Mouse (Mus musculus): ENCODE results near the gene Tm9sf3. TPM values are rescaled to one million over a fixed set of nuclear protein-coding genes. Genes with fewer than 3 reads are reported as not detected.

Tm9sf3 gene
- 10 to 100 TPM; 83.0 to 94.9 TPM for total RNA-seq (2023)

DNA sequence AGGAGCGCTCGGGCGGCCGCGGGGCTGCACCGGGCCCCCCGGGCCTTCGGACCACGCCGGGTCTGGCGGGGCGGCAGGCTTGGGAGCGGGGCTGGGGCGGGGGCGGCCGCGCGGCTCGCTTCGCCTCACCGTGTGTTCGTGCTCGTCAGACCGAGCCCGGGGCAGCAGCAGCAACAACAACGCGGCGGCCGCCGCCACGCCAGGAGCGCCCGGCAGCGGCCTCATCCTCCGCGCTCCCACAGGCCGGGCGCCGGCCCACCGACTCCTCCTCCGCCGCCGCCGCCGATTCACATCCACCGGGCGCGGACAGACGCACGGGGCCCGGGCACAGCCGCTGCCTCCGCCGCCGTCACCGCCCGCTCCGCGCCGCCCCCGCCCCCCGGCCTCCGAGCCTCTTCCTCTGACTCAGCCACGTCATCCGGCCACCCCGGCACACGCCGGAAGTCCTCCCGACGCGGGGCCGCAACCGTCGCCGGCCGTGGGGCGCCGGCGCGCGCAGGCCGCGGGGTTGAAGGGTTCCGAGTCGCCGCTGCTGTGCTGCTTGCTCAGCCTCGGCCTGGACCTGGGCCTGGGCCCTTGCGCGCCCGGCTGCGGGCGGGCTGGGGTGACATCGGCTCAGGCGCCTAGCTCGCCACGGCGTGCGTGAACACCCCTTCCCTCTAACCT is at the start of gene Tm9sf3:
Gene Tm9sf3, minus strand, starts transcription at position 368 of the 666 bp plus-strand sequence.

DNA sequence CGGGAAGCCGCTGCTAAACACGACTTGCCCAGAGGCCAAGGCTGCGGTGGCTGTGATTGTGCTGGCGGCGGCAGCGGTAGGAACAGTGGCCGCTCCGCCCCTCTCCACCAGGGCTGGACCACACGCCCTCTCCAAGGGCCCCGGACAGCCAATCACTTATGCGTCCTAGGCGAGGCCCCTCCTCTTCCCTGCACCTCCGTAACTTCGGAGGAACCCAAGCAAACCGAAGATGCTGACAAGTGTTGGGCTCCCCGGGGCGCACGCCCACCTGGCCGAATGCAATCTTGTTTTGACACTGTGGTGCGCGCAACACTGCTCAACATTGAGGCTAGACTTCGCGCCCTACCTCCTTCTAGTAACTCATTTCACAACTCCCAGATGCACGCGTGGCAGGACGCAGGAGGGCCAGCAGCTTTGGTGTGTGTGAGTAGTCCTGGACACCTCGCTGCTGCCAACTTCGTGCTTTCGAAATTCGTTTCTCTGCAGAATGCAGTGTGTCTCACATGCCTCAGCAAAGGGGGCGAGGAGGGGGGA is 56.9 kb downstream of the Tm9sf3 start, which contains the start of gene Tll2:
Gene Tll2, minus strand, starts transcription at position 25 of the 534 bp plus-strand sequence.

Other genes with a start within 250 kb of the Tm9sf3 start
- 1 to 10 TPM; 2.9 to 4.3 TPM for gene Dntt, start 234.7 kb downstream of the Tm9sf3 start, total RNA-seq (2023)
- gene Opalin, start 186.9 kb downstream of the Tm9sf3 start, total RNA-seq (2023): not detected
- not detected for gene Tll2, start 57.2 kb downstream of the Tm9sf3 start, total RNA-seq (2023)
- 10 to 100 TPM; 71.5 to 72.5 TPM for gene Pik3ap1, start 121.1 kb upstream of the Tm9sf3 start, total RNA-seq (2023)
- 10 to 100 TPM; 26.5 to 28.4 TPM for gene Lcor, start 218.6 kb upstream of the Tm9sf3 start, total RNA-seq (2023)